Mouse (Mus musculus) right cerebral cortex, adult 18-20 months (tissue): ENCODE results near the gene Slfn8.
"Not testable (repeated sequence)": the region's sequence is repeated elsewhere in the genome, so short reads cannot be mapped to it uniquely, and the experiment has no call there.

Source experiments
- DNase-seq: peaks from one replicate; pipeline ENCODE4 v3.0.0; 2022; ENCODE audit warnings: mixed read lengths

Slfn8 gene

GRCm38 (mm10) chr11:83020621-83021020 is at the start of gene Slfn8:
TSS of gene Slfn8 (minus strand) at chr11:83020810.
- no peak for DNase-seq

- no peak for DNase-seq
Measured at GRCm38 (mm10) chr11:83067982-83068694, 47.5 kb upstream of the Slfn8 start.

- DNase-seq, result no peak
Measured at GRCm38 (mm10) chr11:83066640-83067531, 46.3 kb upstream of the Slfn8 start.

GRCm38 (mm10) chr11:83065441-83066344 is 45.1 kb upstream of the Slfn8 start:
- no peak for DNase-seq

- DNase-seq, result no peak
Measured at GRCm38 (mm10) chr11:83064946-83065345, 44.3 kb upstream of the Slfn8 start, which contains the start of gene Slfn2. TSS of gene Slfn2 (plus strand) at chr11:83065112.

GRCm38 (mm10) chr11:83063941-83064349 is 43.3 kb upstream of the Slfn8 start:
- DNase-seq, result no peak

GRCm38 (mm10) chr11:83063126-83063525 is 42.5 kb upstream of the Slfn8 start:
- DNase-seq, result no peak

GRCm38 (mm10) chr11:83061806-83062205 is 41.2 kb upstream of the Slfn8 start:
- no peak for DNase-seq

- DNase-seq, result no peak
Measured at GRCm38 (mm10) chr11:83060412-83061020, 39.9 kb upstream of the Slfn8 start.

GRCm38 (mm10) chr11:83057863-83058262 is 37.3 kb upstream of the Slfn8 start:
- peak; percentile 33 for DNase-seq

- DNase-seq, result peak; percentile 26
Measured at GRCm38 (mm10) chr11:83045642-83046041, 25.0 kb upstream of the Slfn8 start.

- DNase-seq, result no peak
Measured at GRCm38 (mm10) chr11:83043891-83044290, 23.3 kb upstream of the Slfn8 start.

GRCm38 (mm10) chr11:83041000-83041399 is 20.4 kb upstream of the Slfn8 start:
- DNase-seq, result no peak

GRCm38 (mm10) chr11:83040325-83040724 is 19.7 kb upstream of the Slfn8 start:
- no peak for DNase-seq

GRCm38 (mm10) chr11:83039796-83040195 is 19.2 kb upstream of the Slfn8 start:
- DNase-seq, result no peak

- DNase-seq, result no peak
Measured at GRCm38 (mm10) chr11:83039156-83039555, 18.5 kb upstream of the Slfn8 start.

- DNase-seq, result not testable (repeated sequence)
Measured at GRCm38 (mm10) chr11:83038686-83039085, 18.1 kb upstream of the Slfn8 start.

- not testable (repeated sequence) for DNase-seq
Measured at GRCm38 (mm10) chr11:83019561-83020519, 770 bp downstream of the Slfn8 start.

- DNase-seq, result no peak
Measured at GRCm38 (mm10) chr11:83016093-83016492, 4.5 kb downstream of the Slfn8 start.

GRCm38 (mm10) chr11:83013356-83013755 is 7.3 kb downstream of the Slfn8 start:
- DNase-seq, result no peak
